Mouse (Mus musculus) 416B (cell line): ENCODE results near the gene Accsl.

Experiments used
- DNase-seq: peaks from one replicate; pipeline ENCODE4 v3.0.0; 2011; ENCODE audit warnings: low read depth

Accsl gene

DNA sequence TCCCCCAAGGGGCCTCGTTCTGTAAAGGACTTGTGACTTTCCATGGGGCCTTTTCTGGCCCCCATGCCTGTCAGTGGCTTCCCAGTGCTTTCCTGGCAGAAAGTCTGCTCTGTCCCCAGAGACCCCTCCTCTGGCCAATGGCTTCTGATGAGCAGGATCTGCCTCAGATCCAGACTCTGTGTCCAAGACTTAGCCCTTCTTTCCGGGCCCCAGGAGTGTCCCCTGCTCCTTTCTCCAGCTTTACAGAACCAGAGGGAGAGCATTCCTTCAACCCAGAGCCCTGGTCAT, 5.2 kb upstream of the Accsl start:
- DNase-seq, result no peak

DNA sequence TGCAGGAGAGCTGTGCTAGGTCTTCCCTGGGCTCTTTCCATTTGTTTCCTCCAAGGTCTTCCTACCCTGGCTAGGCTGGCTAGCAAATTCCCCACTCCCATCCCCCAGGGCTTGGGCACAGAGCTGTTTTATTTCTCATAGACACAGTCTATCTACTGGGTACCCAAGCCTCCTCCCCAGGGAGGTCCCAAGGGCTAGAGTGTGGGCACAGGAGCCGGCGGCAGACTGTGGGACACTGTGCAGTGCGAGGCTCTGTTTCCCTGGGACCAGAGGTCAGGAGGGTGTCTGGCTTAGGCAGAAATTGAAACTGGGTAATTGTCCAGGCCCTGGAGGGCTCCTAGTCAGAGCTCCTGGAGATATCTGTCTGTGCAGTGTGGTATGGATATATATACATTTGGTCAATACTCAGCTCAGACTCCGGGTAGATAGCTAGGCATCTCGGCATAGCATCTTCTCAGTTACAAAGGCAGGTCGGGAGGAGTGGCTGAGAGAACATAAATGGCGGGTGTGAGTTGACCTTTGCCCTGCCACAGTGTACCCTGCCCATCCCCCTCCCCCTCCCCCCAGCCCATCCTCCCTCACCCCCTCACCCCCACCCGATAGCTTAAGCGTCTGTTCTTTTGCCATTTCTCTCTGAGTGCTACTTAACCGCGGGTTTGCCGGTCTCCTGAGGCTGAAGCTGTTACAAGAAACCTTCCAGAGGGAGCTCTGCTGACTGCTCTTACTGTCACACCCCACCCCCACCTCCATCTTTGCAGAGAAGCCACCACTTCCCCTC, 4.7 kb upstream of the Accsl start:
- no peak for DNase-seq

DNA sequence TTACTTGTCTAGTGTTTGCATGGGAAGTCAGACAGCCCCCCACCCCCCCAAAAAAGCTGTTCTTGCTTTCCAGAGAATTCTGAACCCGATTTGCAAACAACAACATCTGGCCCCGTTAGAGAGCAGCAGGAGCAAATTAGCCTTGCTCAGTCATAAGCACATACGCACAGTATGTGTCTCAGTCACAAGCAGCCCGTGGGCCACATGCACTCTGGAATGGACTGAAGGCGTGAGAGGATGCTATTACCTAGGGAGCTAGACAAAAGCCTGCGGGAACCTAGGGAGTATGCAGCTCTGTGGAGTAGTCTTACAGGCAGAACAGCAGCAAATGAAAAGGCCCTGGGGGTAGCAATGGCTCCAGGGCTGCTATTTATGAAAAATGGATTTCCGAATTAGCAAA, 3.3 kb upstream of the Accsl start:
- DNase-seq, result no peak

DNA sequence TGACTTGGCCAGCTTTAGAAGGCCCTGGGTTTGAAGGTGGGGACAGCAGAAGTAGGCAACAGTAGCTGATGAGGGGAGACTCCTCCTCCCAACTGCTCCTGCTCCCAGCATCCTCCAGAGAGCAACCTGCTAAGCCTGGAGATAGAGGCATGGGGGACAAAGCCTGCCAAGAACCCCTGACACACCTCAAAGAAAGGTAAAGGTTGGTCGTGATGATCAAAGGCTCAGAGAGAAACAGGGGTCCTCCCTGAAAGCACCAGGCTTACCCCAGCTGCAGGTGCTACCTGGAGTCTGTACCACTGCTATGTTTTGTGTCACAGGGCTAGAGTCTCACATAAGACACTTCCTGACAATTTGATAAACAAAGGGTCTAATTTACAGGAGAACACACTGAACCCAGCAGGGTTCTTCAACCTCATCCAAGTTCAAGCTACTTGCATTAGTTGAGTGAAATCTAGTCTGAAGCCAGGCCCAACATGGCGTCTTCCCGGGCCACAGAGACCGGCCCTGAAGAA, 2.5 kb upstream of the Accsl start:
- no peak for DNase-seq

DNA sequence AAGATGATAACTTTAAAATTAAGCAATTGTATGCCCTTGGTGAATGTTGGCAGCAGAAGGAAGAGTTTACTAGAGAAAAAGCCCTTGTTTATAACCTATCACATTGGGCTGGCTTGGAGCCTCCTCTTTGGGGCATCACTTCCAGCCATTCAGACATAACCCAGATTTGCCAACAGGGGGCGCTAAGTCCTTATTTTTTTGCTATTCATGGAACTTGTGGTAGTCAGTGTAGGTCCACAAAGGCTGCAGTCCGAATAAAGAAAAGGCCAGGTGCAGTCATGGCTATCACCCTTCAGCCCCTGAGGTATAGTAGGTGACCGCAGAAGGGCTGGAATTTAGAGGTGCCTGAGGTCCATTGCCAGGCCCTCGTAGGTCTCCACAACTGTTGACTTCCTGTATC, 1.9 kb upstream of the Accsl start:
- peak; percentile 74 for DNase-seq

DNA sequence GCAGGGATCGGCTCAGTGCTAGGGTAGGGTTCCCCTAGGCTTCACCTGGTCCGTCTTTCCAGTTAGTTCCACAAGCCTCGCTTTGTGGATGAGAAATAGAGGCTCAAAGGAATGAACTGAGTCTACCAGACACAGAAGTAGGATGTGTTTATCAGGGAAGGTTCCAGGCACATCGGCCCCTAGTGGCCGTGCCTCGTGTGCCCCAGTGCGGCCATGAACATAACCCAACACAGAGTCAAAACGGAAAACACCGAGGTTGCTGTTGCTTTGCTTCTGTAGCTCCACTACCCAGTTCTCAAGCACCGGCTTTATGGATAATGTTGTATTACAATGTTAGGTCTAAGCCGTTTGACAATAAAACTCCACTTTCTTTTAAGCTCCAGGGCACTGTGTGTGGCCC, 391 bp downstream of the Accsl start:
- DNase-seq, result no peak

DNA sequence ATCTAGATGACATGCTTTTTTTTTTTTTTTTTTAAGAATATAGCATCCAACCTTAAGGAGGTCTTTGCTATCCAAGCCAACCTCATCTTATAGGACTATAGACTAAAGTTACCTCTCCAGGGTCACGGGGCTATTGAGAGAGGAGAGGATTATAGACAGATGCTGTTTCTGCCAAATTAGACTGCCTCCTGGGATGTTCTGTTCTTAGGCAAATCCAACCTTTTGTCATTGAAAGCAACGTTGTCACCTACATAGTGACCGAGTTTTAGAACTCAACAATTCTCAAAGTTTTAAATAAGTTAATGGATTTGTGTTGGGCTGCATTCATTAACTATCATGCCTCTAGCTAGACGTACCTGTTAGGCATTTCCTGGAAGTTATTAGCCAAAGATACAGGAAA, 5.7 kb downstream of the Accsl start:
- DNase-seq, result no peak

DNA sequence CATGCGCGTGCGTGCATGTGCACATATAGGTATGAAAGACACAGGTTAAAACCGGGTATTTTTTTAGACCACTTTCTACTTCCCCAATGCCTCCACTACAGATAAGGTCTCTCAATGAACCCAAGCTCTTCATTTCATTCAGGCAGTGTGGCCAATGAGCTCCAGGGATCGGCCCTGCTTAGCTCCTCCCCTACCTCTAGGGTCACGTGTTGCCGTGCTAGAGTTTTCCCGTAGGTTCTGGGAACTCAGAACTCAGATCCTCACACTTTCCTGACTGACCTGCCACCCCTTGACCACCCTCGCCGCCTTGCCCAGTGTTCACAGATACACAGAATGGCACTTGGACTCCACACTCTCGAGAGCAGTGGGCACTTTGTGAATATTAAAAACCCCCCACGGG, 10.1 kb downstream of the Accsl start:
- no peak for DNase-seq

DNA sequence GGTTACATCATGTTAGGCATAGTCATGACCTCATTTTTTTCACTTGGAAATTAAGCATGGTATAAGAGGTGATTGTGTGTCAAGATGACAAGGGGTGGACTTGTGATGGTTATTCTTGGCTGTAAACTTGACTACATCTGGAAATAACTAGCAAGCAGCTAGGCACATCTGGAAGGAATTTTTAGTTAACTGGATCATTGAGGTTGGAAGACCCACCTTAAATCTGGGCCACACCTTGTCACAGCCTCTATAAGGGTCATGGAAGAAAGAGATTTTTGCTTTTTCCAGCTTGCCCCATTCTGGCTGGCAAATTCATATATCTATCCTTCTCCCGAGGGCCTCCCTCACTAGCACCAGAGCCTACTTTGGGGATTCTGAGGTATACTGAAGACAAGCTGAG, 17.7 kb downstream of the Accsl start:
- no peak for DNase-seq

DNA sequence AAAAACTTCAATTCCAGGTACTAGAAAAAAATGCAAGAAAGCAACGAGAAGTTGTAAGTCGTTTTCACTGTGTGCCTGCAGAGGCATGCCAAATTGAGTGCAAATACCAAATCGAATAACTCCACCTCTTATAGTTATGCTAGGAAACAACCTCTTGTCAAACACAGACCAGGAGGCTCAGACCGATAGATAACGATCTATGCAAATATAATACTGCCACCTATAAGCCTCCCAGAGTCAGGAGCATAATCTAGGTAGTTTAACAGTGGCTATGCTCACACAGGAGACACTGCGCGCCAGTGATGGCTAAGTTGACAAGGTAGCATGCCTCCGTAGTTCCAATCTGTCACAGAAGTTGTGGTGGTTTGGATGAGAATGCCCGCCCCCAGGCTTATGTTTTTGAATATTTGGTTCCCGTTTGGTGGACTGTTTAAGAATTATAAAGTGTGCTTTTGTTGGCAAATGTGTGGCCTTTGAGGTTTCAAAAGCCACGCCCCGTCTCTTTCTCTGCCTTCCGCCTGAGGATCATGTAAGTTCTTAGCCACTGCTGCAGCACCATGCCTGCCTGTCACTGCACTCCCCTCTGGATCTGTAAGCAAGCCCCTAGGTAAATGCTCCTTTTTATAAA, 18.5 kb downstream of the Accsl start:
- peak; percentile 79 for DNase-seq

DNA sequence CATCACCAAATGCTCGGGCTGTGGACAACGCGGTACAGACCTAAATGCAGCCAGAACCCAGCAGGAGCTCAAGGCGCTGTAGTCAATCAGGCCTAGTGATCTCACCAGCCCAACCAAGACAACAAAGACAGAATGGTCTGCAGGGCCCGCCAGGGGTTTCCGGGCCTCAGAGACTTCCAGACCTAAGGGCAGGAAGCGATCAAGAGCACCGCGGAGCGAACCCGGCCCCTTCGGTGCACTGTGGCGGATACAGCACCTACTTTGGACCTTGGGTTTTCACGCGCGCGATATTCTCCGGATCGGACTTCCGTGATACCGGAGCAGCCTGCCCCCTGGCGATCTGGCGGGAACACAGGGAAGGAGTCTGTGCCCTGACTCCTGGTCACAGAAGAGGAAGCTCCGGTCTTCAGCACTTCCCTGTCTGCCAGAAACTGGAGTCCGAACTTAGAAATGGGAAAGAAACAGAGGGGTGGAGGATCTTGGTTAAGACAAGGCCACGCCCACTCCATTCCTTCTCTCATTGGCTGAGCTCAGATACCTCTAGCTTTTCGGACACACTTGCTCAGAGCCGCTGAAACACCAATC, 19.4 kb downstream of the Accsl start, which contains the start of gene Accs:
Accs (minus strand) TSS at position 439 of the 585 bp plus-strand sequence.
- peak; percentile 96 for DNase-seq

DNA sequence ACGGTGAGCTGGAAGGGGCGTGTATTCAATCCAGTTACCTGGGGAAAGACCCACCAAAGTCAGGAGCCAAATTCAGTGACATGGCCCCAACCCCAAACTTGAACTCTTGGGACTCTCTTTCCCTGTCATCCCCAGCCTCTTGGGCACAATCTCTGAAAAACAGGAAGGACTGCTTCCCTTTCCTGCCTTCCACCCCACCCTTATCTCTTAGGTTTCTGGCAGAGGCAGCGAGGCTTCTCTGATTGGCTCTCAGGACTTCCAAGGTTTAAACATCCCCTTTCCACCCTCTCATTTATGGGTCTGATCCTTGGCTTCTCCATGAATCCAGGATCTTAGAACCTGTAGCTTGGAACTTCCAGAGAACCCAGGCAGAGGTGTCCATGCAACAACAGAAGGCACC, 27.6 kb downstream of the Accsl start:
- no peak for DNase-seq

DNA sequence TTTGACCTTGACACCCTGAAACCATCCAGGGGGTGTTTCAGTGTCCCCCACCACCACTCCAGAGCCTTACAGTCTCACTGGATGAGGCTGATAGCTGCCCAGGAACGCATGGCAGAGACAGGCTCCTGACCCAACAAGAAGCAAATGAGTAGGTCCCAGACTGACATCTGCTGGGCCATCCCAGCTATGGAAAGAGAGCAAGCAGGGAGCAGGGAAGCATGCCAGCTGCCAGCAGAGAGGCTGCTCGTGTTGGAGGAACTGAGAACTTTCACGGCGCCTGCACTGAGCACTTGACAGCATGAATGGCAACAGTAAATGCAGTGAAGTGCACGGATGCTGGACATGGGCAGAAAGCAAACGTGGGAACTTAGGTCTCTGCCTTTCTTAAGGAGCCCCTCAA, 28.8 kb downstream of the Accsl start:
- no peak for DNase-seq

DNA sequence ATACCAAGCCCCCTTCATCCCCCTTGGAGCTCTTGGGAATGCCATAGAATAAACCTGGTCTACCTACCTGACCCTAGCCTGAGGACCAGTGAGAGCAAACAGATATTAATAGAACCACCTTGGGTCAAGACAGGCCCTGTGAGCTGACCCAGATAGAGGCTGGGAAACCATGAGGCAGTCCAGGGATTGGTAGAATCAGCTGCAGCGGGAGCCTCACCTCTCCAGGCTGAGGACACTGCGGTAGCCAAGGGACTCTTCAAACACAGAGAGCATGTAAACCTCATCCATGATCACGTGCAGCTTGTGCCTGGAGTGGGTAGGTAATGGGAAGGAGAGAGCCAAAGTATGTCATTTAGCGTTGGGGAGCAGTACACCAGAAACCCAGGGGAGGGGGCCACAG, 30.0 kb downstream of the Accsl start:
- no peak for DNase-seq

DNA sequence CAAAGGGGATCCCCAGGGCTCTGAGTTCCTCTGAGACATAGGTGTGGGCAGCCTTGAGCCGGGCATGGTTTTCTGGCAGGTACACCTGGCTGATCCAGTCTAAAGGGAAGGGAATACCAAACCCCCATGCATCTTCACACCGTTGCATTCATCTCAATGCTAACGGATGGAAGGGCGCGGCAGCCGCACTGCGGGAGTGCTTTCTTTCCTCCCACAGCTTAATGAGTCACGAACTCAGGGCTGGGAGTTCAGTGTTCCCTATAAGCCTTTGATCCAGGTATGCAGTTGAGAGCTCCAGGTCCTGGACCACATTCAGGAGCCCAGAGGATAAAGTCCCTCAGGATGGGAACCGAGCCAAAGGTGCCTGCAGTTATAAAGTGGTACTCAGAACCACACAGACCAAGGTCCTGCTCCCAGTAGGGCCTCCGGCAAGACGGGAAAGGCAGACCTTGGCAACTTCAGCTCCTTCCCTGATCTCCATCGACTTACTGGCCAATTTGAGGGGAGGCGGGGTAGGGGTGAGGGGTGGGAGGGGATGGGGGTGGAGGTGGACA, 32.6 kb downstream of the Accsl start:
- DNase-seq, result no peak

DNA sequence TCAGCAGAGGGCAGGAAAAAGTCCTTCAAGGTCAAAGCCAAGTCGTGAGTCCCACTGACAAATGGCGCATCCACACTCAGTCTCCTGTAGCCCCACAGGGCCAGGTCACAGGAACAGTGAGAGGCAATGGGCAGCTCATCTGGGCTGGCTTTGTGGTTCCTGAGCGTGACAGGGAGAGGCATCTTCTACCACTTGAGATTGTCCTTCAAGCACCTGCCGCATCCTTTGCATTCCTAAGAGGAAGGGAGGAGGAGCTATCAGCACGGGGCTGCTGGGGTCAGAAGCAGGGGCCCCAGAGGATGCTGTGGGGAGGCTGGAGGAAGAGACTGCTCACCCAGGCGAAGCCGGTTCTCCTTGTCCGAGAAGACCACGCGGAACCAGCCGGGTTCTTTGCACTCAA, 33.4 kb downstream of the Accsl start:
- DNase-seq, result no peak

DNA sequence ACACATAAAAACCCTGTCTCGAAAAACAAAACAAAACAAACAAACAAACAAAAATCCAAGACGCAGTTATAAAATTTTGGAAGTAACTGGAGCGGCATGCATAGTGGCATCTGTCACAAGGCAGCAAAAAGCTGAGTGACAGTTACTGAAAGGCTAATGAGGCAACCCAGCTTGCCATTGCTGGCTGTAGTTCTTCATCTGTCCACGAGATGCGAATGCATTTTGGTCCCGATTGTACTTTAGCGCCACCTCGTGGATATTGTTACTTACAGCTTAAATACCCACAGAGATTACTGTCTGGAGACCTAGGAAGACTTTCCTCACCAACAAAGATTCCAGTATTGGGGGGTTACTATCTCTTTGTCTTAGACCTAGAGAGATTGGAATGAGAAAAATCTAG, 45.4 kb downstream of the Accsl start:
- peak; percentile 96 for DNase-seq

DNA sequence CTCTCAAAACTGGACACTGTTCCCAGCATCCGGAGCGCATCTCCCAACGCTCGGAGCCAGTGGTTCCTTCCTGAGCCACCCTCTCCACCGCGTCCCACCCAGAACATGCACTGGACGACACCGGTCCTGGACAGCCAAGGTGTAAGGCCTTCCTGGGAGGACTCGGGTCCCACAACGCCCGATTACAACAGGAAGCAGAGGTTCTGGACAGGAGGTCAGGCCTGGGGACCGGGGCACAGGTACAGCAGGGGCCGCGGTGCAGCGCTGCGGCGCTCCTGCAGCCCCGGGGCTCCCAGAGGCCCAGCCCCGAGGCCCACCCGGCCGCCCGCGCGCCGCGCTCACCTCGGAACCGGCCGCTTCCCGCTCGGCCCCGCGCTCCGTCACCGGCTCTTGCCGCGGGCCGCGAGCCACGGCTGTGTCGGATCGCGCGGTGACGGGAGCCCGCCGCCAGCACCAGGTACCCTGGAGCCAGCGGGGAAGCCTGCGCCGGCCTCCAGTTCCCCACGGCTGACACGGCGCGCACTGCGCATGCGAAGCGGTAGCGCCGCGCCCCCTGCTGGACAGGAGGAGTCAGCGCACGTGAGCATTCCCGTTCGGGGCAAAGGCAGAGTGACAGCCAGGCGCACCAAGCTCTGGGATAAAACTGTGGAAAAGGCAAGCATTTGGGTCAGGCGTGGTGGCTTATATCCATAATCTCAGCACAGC, 46.8 kb downstream of the Accsl start, which contains the start of gene Ext2:
Ext2 (minus strand) TSS at position 524 of the 705 bp plus-strand sequence.
- DNase-seq, result peak; percentile 69

DNA sequence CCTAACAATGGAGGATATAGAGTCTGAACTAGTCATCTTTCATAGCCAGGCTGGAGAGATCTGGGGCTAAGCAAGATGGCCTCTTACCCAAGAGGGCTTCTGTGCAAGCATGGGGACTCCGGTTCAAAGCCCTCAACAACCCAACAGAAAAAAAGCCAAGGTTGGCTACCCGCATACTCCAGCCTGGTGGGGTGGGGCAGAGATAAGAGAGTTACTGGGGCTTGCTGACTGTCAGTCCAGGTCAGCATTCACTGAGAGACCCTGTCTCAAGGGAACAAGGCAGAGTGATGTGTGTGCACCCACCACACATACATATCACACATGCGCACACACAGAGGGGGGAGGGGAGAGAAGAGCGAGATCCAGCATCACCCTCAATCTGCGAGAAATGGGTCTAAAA, 51.2 kb downstream of the Accsl start:
- no peak for DNase-seq

DNA sequence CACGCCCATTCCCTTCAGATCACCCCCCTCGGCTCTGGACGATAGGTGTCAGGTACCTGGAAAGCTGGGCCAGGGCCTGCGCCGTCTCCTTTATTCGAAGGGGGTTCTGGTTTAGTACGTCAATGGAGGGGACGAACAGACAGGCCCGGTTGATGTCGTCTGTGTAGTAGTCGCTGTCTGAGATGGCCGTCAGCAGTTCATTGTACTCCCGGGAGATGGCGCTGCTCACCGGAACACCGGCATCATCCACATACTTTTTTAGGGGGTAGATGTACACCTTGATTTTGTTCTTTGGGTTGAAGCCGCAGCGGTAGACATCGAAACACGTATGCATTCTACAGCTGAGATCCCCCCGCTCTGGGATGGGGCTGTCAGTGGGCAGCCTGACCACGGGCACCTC, 55.6 kb downstream of the Accsl start:
- DNase-seq, result no peak

DNA sequence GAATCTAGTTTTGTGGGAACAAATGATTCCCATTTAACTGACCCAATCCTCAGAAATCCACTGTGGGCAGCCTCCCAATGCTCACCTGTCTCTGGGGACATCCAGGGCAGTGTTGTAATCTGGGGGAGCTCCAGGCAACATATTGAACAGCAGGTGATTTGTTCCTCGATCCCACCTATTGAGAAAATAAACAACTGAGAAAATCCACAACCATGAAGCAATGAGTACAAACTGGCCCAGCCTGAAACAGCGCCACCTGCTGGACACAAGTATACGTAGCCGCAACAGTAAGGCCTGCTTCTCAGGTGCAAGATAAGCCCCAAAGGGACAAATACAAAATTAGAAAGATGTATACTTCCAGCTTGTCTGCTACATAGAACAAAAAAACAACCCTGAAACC, 57.1 kb downstream of the Accsl start:
- peak; percentile 66 for DNase-seq

DNA sequence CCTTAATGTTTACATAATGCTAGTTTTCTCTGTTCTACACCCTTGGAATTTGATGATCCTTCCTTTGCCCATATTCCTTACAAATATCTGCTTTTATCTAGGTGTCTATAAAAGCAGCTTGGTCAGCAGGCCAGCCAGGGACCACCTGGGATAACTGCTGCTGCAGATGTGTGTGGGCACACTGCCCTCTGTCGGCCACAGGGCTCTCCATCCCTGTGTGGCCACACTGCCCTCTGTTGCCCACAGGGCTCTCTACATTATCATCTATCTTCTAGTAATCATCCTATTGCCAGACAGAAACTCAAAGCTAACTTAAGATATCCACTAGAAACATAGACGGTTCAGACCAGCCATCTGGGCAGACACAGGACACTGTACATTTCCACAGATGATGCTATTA, 59.0 kb downstream of the Accsl start:
- DNase-seq, result peak; percentile 42

DNA sequence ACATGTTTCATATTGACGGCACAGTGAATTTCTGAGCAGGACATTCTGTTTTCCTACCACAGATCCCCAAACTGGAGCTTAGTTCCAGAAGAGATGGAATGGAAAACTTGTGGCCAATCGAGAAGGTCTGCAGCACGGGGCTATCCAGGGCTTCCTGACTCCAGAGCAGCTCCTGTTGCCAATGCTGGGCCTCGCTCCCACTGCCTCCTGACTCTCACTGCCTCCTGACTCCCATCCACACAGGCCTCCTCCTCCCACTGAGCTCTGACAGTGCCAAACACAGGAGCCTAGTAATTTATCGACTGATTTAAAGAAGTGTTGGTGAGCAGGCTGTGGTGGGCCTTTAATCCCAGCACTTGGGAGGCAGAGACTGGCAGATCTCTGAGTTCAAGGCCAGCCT, 60.9 kb downstream of the Accsl start:
- DNase-seq, result no peak
